Mouse (Mus musculus) lung, embryonic 16.5 days (tissue): ENCODE results near the gene BC048562. TPM values are rescaled to one million over a fixed set of nuclear protein-coding genes. Genes with fewer than 3 reads are reported as not detected.
A peak's percentile ranks its signal among the peaks of the same experiment; 100 is the strongest.

ENCODE experiments used
- ATAC-seq: fragments of 200-750 bp; cut with Nextera tagmentation; 2 replicates; pipeline ENCODE4 v1.8.0; 2017; ENCODE audit warnings: low read depth, mild to moderate bottlenecking, moderate library complexity
- H3K27ac ChIP-seq: fragments of 300-500 bp; sonication (generic); 2 replicates; pipeline ENCODE4 v1.5.1; 2014; ENCODE audit warnings: mild to moderate bottlenecking, control low read depth, low read length
- H3K27me3 ChIP-seq: fragments of 300-500 bp; sonication (generic); 2 replicates; pipeline ENCODE4 v1.6.1; 2014; ENCODE audit warnings: low read depth, low read length, mixed read lengths; ENCODE audit not compliant: control insufficient read depth, insufficient read depth
- H3K36me3 ChIP-seq: fragments of 300-500 bp; sonication (generic); 2 replicates; pipeline ENCODE4 v1.6.1; 2014; ENCODE audit warnings: low read length; ENCODE audit not compliant: control insufficient read depth, insufficient read depth
- H3K4me1 ChIP-seq: fragments of 300-500 bp; sonication (generic); replicated peaks from 2 replicates; pipeline ENCODE4 v1.6.1; 2014; ENCODE audit warnings: low read length, mixed read lengths; ENCODE audit not compliant: control insufficient read depth, insufficient read depth
- H3K4me2 ChIP-seq: fragments of 300-500 bp; sonication (generic); 2 replicates; pipeline ENCODE4 v1.6.1; 2014; ENCODE audit warnings: low read depth, low read length, control low read depth
- H3K4me3 ChIP-seq: fragments of 300-500 bp; sonication (generic); 2 replicates; pipeline ENCODE4 v1.5.1; 2014; ENCODE audit warnings: mild to moderate bottlenecking, low read length, control low read depth
- H3K9ac ChIP-seq: fragments of 300-500 bp; sonication (generic); 2 replicates; pipeline ENCODE4 v1.6.1; 2014; ENCODE audit warnings: low read length, control low read depth
- H3K9me3 ChIP-seq: fragments of 300-500 bp; sonication (generic); 2 replicates; pipeline ENCODE4 v1.6.1; 2016; ENCODE audit warnings: low read length; ENCODE audit not compliant: control insufficient read depth
- WGBS: fragments of 180-500 bp; shearing (Covaris S2); extraction: QIAGEN DNeasy Blood & Tissue Kit; methylation state at CpG from one replicate; pipeline ENCODE4 v1.1.7; 2014; 5-methylcytosine and 5-hydroxymethylcytosine counted together
- polyA plus RNA-seq: library from polyadenylated mRNA; unstranded; fragments of >200 nt; fragmentation: Nextera tagmentation; extraction: Ambion mirVana; gene quantifications from 2 replicates; pipeline ENCODE4 v1.2.1, GENCODE M21; 2015

BC048562 gene
- polyA plus RNA-seq, 1 experiment from 2014 or later = not detected

DNA sequence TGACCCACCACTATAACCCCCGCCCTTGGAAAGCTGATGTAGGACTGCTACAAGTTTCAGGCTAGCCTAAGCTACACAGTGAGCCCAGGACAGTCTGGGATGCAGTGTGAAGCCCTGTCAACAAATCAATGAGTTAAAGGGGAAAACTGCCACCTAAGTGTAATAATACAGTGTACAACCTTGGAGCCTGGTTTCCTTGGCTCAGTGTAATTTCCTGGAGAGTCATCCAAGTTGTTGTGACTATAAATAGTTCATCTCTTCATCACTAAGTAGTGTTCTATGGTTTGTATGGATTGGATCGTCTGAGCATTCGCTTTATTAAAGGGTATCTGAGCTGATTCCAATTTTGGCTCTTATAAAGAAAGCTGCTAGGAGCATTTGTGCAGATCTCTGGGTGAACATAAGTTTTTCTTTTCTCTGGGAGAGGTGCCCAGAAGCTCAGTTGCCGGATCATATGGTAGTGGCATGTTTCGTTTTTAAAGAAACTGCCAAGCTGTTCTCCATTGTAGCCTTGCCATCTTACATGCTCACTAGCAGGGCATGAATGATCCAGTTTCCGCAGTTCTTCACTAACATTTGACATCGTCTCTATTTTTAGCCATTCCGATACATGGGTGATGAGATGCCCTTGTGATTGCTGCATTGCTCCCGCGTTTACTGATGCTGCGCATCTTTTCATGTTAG, 5.1 kb downstream of the BC048562 start:
- H3K36me3 ChIP-seq = no peaks in the 10 kb centered on the region
- peaks cover 16% of the 10 kb centered on the region for H3K4me1 ChIP-seq
- H3K4me3 ChIP-seq = no peak overlapping the region
- 76% methylated on average over 11 of the region's 11 CpGs for WGBS
- no peaks in the 10 kb centered on the region for H3K27me3 ChIP-seq
- H3K9ac ChIP-seq = no peak overlapping the region
- ATAC-seq = 0 out of 2 replicates have a peak, but pooled peaks have one; percentile 18
- H3K4me2 ChIP-seq = no peak overlapping the region
- H3K9me3 ChIP-seq = no peaks in the 10 kb centered on the region
- peak overlapping the region; percentile 32; the same call in 1 of the 2 replicates for H3K27ac ChIP-seq

DNA sequence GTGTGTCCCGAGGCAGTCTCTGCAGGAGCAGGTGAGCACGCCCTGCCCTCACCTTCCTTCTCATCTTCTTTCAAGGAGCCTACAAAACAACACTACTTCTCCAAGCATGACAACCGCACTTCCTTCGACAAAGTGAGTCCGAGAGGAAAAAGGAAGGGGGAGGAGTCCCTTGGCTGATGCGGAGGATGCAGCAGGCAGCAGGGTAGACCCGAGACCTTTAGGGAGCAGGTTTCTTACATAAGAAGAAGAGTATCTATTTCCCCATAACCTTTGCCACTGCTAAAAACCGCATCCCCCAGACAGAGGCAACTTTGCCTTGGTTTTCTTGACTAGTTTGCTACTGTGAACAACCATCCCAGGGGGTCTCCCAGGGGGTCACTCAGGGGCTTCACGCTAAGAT, 8.8 kb downstream of the BC048562 start:
- H3K9ac ChIP-seq = no peak overlapping the region
- whole genome bisulfite sequencing = 61% methylated on average over 9 of the region's 9 CpGs
- no peak overlapping the region for H3K4me2 ChIP-seq
- peaks cover 24% of the 10 kb centered on the region for H3K4me1 ChIP-seq
- H3K27me3 ChIP-seq = no peaks in the 10 kb centered on the region
- H3K36me3 ChIP-seq = peaks cover 4% of the 10 kb centered on the region
- no peak for ATAC-seq
- no peaks in the 10 kb centered on the region for H3K9me3 ChIP-seq
- no peak overlapping the region for H3K4me3 ChIP-seq
- H3K27ac ChIP-seq = no peak overlapping the region

DNA sequence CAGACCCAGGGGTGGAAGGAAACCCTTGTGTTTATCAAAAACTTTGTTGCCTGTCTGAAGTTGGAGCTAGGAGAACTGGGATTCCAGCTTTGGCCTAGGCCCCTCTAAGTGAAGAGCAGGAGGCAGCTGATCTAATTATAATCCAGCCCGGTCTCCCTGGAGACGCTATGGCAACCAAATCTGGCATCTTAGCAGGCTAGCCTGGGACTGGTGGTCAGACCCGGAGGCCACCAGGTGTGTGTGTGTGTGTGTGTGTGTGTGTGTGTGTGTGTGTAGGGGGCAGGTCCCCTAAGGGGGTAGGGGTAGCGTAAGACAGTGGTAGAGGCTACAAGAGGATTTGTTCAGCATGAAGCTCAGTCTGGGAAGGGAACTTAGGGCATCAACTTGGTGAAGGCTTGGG, 13.6 kb downstream of the BC048562 start:
- Histone ChIP-seq H3K36me3 (peaks cover 4% of the 10 kb centered on the region), H3K4me2 (peak overlapping the region; percentile 88; the same call in 1 of the 2 replicates), H3K9ac (0 out of 2 replicates have a peak overlapping the region, but pooled peaks have one; percentile 29), H3K4me1 (peaks cover 30% of the 10 kb centered on the region), H3K27ac (peak overlapping the region; percentile 65), H3K4me3 (no peak overlapping the region), H3K9me3 (no peaks in the 10 kb centered on the region), H3K27me3 (no peaks in the 10 kb centered on the region)
- ATAC-seq = no peak
- 41% methylated on average over 4 of the region's 4 CpGs for WGBS

DNA sequence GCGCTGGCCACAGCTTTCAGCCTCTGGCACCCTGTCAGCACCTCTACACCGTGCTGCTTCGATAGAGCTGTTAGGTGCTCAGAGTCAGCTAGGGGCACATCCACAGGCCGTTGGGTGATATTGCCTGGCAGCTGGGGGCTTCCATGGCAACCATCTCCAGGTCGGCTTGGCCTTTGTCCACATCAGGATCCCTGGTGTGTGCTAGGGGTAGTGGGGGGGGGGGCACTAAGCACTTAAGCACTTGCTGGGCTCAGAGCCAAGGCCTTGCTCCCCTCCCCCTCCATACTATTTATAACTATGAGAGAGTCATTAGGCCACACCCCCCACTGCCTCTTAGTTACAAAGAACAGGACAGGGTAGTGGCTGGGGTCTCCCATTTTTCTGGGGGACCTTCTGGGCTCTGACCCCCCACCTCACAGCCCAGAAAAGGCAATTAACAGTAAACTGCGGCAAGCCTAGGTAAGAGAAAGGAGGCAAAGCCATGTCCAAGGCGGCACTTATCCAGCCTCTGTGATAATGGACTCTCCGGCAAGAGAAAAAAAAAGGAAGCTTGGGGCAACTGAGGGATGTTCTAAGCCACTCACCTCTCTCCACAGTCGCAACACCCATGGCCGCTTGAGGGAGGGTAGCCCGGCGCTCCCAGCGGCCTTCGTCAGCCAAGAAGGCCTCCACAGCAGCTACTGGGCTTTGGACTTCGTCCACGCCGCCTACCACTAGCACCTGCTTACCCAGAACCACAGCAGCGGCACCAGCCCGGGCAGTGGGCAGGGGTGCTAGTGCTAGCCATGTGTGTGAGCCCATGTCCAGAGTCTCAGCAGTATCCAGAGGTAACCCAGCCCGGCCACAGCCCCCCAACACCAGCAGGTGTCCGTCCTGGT, 14.2 kb downstream of the BC048562 start:
- Histone ChIP-seq H3K9me3 (no peaks in the 10 kb centered on the region), H3K4me2 (peak overlapping the region; percentile 88), H3K27ac (peak overlapping the region; percentile 65), H3K4me1 (peaks cover 28% of the 10 kb centered on the region), H3K9ac (peak overlapping the region; percentile 53), H3K4me3 (peak overlapping the region; percentile 17), H3K27me3 (no peaks in the 10 kb centered on the region), H3K36me3 (peaks cover 4% of the 10 kb centered on the region)
- ATAC-seq = peak; percentile 29
- WGBS = 47% methylated on average over 21 of the region's 21 CpGs

DNA sequence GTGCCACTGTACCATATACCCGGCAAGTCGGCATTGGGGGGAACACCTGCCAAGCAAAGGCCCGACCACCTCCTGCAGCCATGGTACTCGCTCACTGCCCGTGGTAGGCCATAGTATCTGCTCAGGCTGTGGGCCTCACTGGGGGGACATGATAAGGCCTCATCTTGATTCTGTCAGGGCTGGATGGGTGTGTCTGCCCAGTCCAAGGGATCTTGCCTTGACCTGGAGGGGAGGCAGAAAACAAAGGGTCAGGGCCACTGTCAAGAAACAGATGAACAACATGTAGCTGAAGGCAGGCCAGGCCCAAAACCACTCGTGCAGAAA, 14.8 kb downstream of the BC048562 start:
- Histone ChIP-seq H3K27me3 (no peaks in the 10 kb centered on the region), H3K9me3 (no peaks in the 10 kb centered on the region), H3K4me2 (peak overlapping the region; percentile 88), H3K4me1 (peaks cover 28% of the 10 kb centered on the region), H3K9ac (peak overlapping the region; percentile 53; the same call in 1 of the 2 replicates), H3K4me3 (peak overlapping the region; percentile 63), H3K27ac (peak overlapping the region; percentile 65; the same call in 1 of the 2 replicates), H3K36me3 (peaks cover 4% of the 10 kb centered on the region)
- 84% methylated on average over 6 of the region's 6 CpGs for WGBS
- no peak for ATAC-seq

DNA sequence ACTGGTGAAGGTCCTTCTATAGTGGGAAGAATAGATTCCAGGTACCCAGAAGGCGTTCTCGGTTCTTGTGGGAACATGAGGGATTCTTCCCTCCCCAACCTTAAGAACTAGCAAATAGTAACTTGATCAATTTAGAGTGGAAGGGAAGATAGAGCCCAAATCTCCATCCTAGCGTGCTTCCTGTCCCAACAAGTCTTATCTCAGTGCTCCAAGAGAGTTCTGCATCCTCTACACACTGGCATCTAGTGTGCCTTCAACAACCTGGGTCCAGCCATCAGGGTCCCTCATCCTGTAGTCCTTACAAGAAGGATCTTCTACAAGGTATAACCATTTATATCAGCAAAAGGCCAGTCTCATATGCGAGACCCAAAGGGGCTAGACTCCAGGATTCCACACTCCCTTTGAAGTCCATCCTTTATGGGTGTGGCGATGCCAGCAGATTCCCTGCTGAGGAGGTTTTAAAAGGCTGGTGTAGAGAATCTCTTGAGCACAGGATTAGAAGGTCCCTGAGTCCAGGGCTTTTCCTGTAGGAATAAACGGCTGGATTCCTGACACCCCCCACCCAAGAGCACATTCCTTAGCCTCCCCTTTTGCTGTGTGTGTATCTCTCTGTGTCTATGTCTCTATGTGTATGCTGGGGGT, 15.4 kb downstream of the BC048562 start:
- no peaks in the 10 kb centered on the region for H3K9me3 ChIP-seq
- peaks cover 28% of the 10 kb centered on the region for H3K4me1 ChIP-seq
- ATAC-seq = no peak; the same call in 1 of the 2 replicates
- peak overlapping the region; percentile 77 for H3K9ac ChIP-seq
- H3K36me3 ChIP-seq = peaks cover 4% of the 10 kb centered on the region
- peak overlapping the region; percentile 63 for H3K4me3 ChIP-seq
- H3K27me3 ChIP-seq = no peaks in the 10 kb centered on the region
- peak overlapping the region; percentile 88 for H3K4me2 ChIP-seq
- WGBS = 46% methylated on average over 6 of the region's 6 CpGs
- H3K27ac ChIP-seq = peak overlapping the region; percentile 77

DNA sequence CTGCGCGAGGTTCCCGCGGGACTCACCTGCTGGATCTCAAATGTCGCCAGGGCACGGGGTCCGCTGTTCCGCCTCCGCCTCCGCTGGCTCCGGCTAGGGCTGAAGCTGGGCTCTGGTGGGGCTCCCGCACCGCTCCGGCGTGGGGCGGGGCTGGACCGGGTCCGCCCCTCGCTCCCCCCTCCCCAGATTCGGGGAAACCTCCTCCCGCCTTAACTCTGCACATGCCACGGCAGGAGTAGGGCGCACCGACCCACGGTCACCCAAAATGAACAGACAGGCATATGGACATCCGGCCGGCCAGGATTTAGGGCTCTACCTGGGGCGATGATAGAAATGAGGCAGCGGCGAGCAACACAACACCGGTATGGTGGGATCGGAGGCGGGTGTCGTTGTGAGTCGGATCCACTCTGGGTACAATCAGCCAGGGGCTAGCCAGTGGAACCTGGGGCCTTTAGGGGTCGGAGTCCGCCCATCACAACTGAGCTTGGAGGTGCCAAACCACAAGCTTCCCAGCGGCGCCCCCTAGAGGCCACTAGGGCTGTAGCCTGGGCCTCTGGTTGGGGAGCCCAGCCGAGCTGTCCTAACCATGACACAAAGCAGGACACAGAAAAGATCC, 16.1 kb downstream of the BC048562 start:
- Histone ChIP-seq H3K27ac (peak overlapping the region; percentile 77), H3K4me3 (peak overlapping the region; percentile 63), H3K9me3 (no peaks in the 10 kb centered on the region), H3K27me3 (no peaks in the 10 kb centered on the region), H3K36me3 (peaks cover 4% of the 10 kb centered on the region), H3K9ac (peak overlapping the region; percentile 77), H3K4me2 (peak overlapping the region; percentile 88), H3K4me1 (peaks cover 28% of the 10 kb centered on the region)
- under 1% methylated on average over 40 of the region's 40 CpGs for WGBS
- peak; percentile 92 for ATAC-seq

DNA sequence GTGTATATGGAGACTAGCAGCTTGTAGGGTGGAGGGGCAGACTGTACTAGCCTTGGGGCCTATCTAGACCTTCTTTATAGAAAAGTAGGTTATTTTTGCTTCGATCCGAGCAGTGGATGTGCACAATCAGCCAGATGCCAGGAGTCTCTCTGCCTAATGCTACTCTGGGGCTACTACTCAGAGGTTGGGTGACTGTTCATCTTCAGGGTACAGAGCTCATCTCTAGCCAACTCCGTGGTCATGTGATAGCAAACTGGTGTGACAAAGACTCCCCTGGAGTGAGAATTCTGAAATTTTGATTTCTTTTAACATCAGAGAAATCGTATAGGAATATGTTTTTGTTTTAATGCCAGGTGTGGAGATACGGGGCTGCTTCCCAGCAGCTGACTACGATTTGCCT, 16.6 kb downstream of the BC048562 start:
- Histone ChIP-seq H3K4me3 (peak overlapping the region; percentile 63), H3K4me1 (peaks cover 28% of the 10 kb centered on the region), H3K4me2 (peak overlapping the region; percentile 88), H3K9me3 (no peaks in the 10 kb centered on the region), H3K27me3 (no peaks in the 10 kb centered on the region), H3K36me3 (peaks cover 4% of the 10 kb centered on the region), H3K9ac (peak overlapping the region; percentile 77), H3K27ac (peak overlapping the region; percentile 77; the same call in 1 of the 2 replicates)
- 38% methylated on average over 6 of the region's 6 CpGs for WGBS
- peak; percentile 9; the same call in 1 of the 2 replicates for ATAC-seq
